Mouse (Mus musculus): ENCODE data around the gene Mif4gd. TPM values are rescaled to one million over a fixed set of nuclear protein-coding genes. Genes with fewer than 3 reads are reported as not detected.

The Mif4gd gene
- polyA plus RNA-seq, 1 experiment from 2014 or later, result 12.5 TPM

DNA sequence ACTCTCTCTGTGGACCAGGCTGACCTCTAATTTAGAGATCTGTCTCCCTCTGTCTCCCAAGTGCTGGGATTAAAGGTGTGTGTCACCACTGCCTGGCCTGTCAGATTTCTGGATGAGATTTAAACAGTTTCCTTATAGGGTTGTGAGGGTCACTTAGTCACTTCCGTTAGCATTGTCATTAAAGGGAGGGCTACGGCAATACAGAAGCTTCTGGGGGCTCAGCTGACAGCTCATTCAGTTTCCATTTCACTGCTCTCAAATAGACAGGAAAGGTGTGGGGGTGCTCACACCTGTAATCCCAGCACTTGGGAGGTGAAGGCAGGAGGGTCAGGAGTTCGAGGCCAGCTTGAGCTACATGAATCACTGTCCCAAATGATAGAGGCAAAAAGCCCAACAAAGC lies 24.2 kb upstream of the Mif4gd start:
- no peaks in the 10 kb centered on the region for H3K9me3 ChIP-seq (replicated peaks; ENCODE audit: control insufficient read depth, low read length)
- no peak for ATAC-seq
- H3K36me3 ChIP-seq (ENCODE audit: control insufficient read depth, insufficient read depth, low read length), result peaks cover 2% of the 10 kb centered on the region; the same call in 1 of the 2 replicates
- DNase-seq (ENCODE audit: low spot score), result no peak
- no peak overlapping the region for H3K9ac ChIP-seq (ENCODE audit: low read length)
- 83% methylated on average over 3 of the region's 3 CpGs for WGBS
- H3K4me3 ChIP-seq (ENCODE audit: low read depth, low read length), result no peak overlapping the region
- H3K4me1 ChIP-seq (ENCODE audit: control insufficient read depth, insufficient read depth, low read length), result no peaks in the 10 kb centered on the region
- H3K27ac ChIP-seq (ENCODE audit: low read depth, low read length), result no peak overlapping the region
- no peaks in the 10 kb centered on the region for H3K27me3 ChIP-seq (replicated peaks; ENCODE audit: control insufficient read depth, insufficient read depth, low read length)
- H3K4me2 ChIP-seq (ENCODE audit: low read length), result no peak overlapping the region

DNA sequence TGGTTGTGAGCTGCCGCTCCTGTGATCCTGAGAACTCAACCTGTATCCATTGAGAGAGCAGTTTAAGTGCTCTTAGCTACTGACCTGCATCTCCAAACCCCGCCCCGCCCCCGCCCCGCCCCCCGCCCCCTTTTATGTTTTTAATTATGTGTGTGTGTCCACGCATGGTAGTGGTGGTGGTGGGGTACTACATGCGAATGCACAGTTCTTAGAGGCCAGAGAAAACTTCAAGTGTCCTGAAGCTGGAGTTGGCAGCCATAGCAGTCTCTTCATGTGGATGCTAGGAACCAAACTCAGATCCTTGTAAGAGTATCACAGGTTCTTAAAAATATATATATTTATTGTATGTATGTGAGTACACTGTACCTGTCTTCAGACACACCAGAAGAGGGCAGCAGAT lies 22.7 kb upstream of the Mif4gd start:
- Histone ChIP-seq H3K4me2 (ENCODE audit: low read length) (no peak overlapping the region), H3K9me3 (replicated peaks; ENCODE audit: control insufficient read depth, low read length) (no peaks in the 10 kb centered on the region), H3K36me3 (ENCODE audit: control insufficient read depth, insufficient read depth, low read length) (no peaks in the 10 kb centered on the region), H3K9ac (ENCODE audit: low read length) (no peak overlapping the region), H3K4me1 (ENCODE audit: control insufficient read depth, insufficient read depth, low read length) (no peaks in the 10 kb centered on the region), H3K27me3 (replicated peaks; ENCODE audit: control insufficient read depth, insufficient read depth, low read length) (no peaks in the 10 kb centered on the region), H3K4me3 (ENCODE audit: low read depth, low read length) (no peak overlapping the region), H3K27ac (ENCODE audit: low read depth, low read length) (no peak overlapping the region)
- DNase-seq (ENCODE audit: low spot score), result no peak
- no peak for ATAC-seq
- WGBS, result 78% methylated on average over 8 of the region's 8 CpGs

GRCm38 (mm10) chr11:115635041-115635440 lies 22.3 kb upstream of the Mif4gd start:
- Histone ChIP-seq H3K27me3 (replicated peaks; ENCODE audit: control insufficient read depth, insufficient read depth, low read length) (no peaks in the 10 kb centered on the region), H3K27ac (ENCODE audit: low read depth, low read length) (no peak overlapping the region), H3K36me3 (ENCODE audit: control insufficient read depth, insufficient read depth, low read length) (no peaks in the 10 kb centered on the region), H3K4me2 (ENCODE audit: low read length) (no peak overlapping the region), H3K9me3 (replicated peaks; ENCODE audit: control insufficient read depth, low read length) (no peaks in the 10 kb centered on the region), H3K4me1 (ENCODE audit: control insufficient read depth, insufficient read depth, low read length) (no peaks in the 10 kb centered on the region), H3K4me3 (ENCODE audit: low read depth, low read length) (no peak overlapping the region), H3K9ac (ENCODE audit: low read length) (no peak overlapping the region)
- DNase-seq (ENCODE audit: low spot score), result no peak
- ATAC-seq, result no peak
- WGBS, result 88% methylated on average over 8 of the region's 8 CpGs

DNA sequence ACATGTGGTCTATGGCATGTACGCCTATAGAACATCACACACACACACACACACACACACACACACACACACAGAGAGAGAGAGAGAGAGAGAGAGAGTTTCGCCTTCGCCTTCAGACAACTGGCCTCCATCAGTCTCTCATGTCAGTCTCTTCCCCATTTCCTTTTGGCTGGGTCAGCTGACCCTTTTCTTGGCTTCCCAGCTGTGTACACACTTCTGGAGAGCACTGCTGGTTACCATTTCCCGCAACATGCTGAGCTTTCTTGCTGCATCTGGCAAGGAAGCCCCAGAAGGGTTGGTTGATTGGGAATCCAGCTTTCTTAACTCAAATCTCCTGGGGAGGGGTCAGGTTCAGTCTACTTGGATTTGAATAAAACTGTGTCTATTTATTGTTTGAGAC lies 21.3 kb upstream of the Mif4gd start:
- no peaks in the 10 kb centered on the region for H3K27me3 ChIP-seq (replicated peaks; ENCODE audit: control insufficient read depth, insufficient read depth, low read length)
- no peaks in the 10 kb centered on the region for H3K36me3 ChIP-seq (ENCODE audit: control insufficient read depth, insufficient read depth, low read length)
- 80% methylated on average over 4 of the region's 4 CpGs for WGBS
- H3K4me3 ChIP-seq (ENCODE audit: low read depth, low read length), result no peak overlapping the region
- no peak overlapping the region for H3K9ac ChIP-seq (ENCODE audit: low read length)
- no peak overlapping the region for H3K27ac ChIP-seq (ENCODE audit: low read depth, low read length)
- no peak for DNase-seq (ENCODE audit: low spot score)
- no peak overlapping the region for H3K4me2 ChIP-seq (ENCODE audit: low read length)
- no peaks in the 10 kb centered on the region for H3K9me3 ChIP-seq (replicated peaks; ENCODE audit: control insufficient read depth, low read length)
- no peak for ATAC-seq
- H3K4me1 ChIP-seq (ENCODE audit: control insufficient read depth, insufficient read depth, low read length), result no peaks in the 10 kb centered on the region

GRCm38 (mm10) chr11:115632862-115633261 lies 20.1 kb upstream of the Mif4gd start:
- no peaks in the 10 kb centered on the region for H3K27me3 ChIP-seq (replicated peaks; ENCODE audit: control insufficient read depth, insufficient read depth, low read length)
- no peaks in the 10 kb centered on the region for H3K36me3 ChIP-seq (ENCODE audit: control insufficient read depth, insufficient read depth, low read length)
- no peaks in the 10 kb centered on the region; the same call in 1 of the 2 replicates for H3K4me1 ChIP-seq (ENCODE audit: control insufficient read depth, insufficient read depth, low read length)
- 87% methylated on average over 10 of the region's 10 CpGs for WGBS
- H3K9ac ChIP-seq (ENCODE audit: low read length), result no peak overlapping the region
- DNase-seq (ENCODE audit: low spot score) (no peak), ATAC-seq (no peak)
- H3K4me2 ChIP-seq (ENCODE audit: low read length), result no peak overlapping the region
- H3K4me3 ChIP-seq (ENCODE audit: low read depth, low read length), result no peak overlapping the region
- no peaks in the 10 kb centered on the region for H3K9me3 ChIP-seq (replicated peaks; ENCODE audit: control insufficient read depth, low read length)
- no peak overlapping the region for H3K27ac ChIP-seq (ENCODE audit: low read depth, low read length)

DNA sequence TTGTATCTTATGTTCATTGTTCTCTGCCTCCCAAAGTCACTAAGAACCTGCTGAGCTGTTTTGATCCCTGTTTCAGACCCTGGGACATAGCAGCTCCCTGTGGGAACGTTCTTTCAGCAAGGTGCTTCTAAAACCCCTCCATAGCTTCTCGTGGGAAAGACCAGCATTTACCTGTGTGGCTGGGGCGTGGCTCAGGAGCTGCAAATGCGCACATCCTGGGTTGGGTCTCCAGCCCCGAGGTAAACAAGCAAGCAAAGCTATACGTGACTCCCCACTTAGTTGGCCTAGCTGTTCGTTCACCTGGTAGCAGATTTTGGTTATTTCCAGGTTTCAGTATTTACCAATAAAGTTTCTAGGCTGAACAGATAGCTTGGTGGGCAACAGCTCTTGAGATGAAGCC lies 19.5 kb upstream of the Mif4gd start:
- Histone ChIP-seq H3K27ac (ENCODE audit: low read depth, low read length) (no peak overlapping the region), H3K4me3 (ENCODE audit: low read depth, low read length) (no peak overlapping the region), H3K4me2 (ENCODE audit: low read length) (no peak overlapping the region), H3K4me1 (ENCODE audit: control insufficient read depth, insufficient read depth, low read length) (no peaks in the 10 kb centered on the region; the same call in 1 of the 2 replicates), H3K9me3 (replicated peaks; ENCODE audit: control insufficient read depth, low read length) (no peaks in the 10 kb centered on the region), H3K9ac (ENCODE audit: low read length) (no peak overlapping the region), H3K27me3 (replicated peaks; ENCODE audit: control insufficient read depth, insufficient read depth, low read length) (no peaks in the 10 kb centered on the region), H3K36me3 (ENCODE audit: control insufficient read depth, insufficient read depth, low read length) (no peaks in the 10 kb centered on the region)
- 74% methylated on average over 7 of the region's 7 CpGs for WGBS
- DNase-seq (ENCODE audit: low spot score) (no peak), ATAC-seq (no peak)

GRCm38 (mm10) chr11:115631505-115631890 lies 18.7 kb upstream of the Mif4gd start:
- H3K4me1 ChIP-seq (ENCODE audit: control insufficient read depth, insufficient read depth, low read length), result peaks cover 4% of the 10 kb centered on the region; the same call in 1 of the 2 replicates
- 14% methylated on average over 3 of the region's 3 CpGs for WGBS
- peak; percentile 47 for DNase-seq (ENCODE audit: low spot score)
- ATAC-seq, result no peak
- H3K4me3 ChIP-seq (ENCODE audit: low read depth, low read length), result no peak overlapping the region
- H3K27ac ChIP-seq (ENCODE audit: low read depth, low read length), result no peak overlapping the region
- no peak overlapping the region for H3K9ac ChIP-seq (ENCODE audit: low read length)
- no peaks in the 10 kb centered on the region for H3K9me3 ChIP-seq (replicated peaks; ENCODE audit: control insufficient read depth, low read length)
- H3K36me3 ChIP-seq (ENCODE audit: control insufficient read depth, insufficient read depth, low read length), result no peaks in the 10 kb centered on the region
- no peak overlapping the region for H3K4me2 ChIP-seq (ENCODE audit: low read length)
- no peaks in the 10 kb centered on the region for H3K27me3 ChIP-seq (replicated peaks; ENCODE audit: control insufficient read depth, insufficient read depth, low read length)

- Histone ChIP-seq H3K27ac (ENCODE audit: low read depth, low read length) (no peak overlapping the region), H3K27me3 (replicated peaks; ENCODE audit: control insufficient read depth, insufficient read depth, low read length) (no peaks in the 10 kb centered on the region), H3K9me3 (replicated peaks; ENCODE audit: control insufficient read depth, low read length) (no peaks in the 10 kb centered on the region), H3K4me1 (ENCODE audit: control insufficient read depth, insufficient read depth, low read length) (peaks cover 4% of the 10 kb centered on the region; the same call in 1 of the 2 replicates), H3K36me3 (ENCODE audit: control insufficient read depth, insufficient read depth, low read length) (no peaks in the 10 kb centered on the region), H3K9ac (ENCODE audit: low read length) (no peak overlapping the region), H3K4me3 (ENCODE audit: low read depth, low read length) (no peak overlapping the region), H3K4me2 (ENCODE audit: low read length) (no peak overlapping the region)
- WGBS, result 51% methylated on average over 16 of the region's 16 CpGs
- DNase-seq (ENCODE audit: low spot score) (no peak), ATAC-seq (no peak)
Measured at GRCm38 (mm10) chr11:115630532-115631504, 18.0 kb upstream of the Mif4gd start.
